Mouse (Mus musculus) forebrain, embryonic 11.5 days (tissue): Measurements from ENCODE around the gene Nop14. TPM values are rescaled to one million over a fixed set of nuclear protein-coding genes. Genes with fewer than 3 reads are reported as not detected.
"Not testable (repeated sequence)": the region's sequence is repeated elsewhere in the genome, so short reads cannot be mapped to it uniquely, and the experiment has no call there.

Source experiments
- ATAC-seq: fragments of 200-750 bp; cut with Nextera tagmentation; replicated peaks from 2 replicates; pipeline ENCODE4 v1.8.0; 2017; ENCODE audit warnings: moderate TSS enrichment; ENCODE audit not compliant: low FRiP score
- DNase-seq: peaks from one replicate; pipeline ENCODE4 v3.0.0-alpha.2; 2017; ENCODE audit warnings: low spot score
- H3K27ac ChIP-seq: fragments of 300-500 bp; sonication (generic); 2 replicates; pipeline ENCODE4 v1.5.1; 2014; ENCODE audit warnings: low read depth, low read length
- H3K27me3 ChIP-seq: fragments of 300-500 bp; sonication (generic); 2 replicates; pipeline ENCODE4 v1.6.1; 2014; ENCODE audit warnings: mild to moderate bottlenecking, low read length, mixed read lengths; ENCODE audit not compliant: control insufficient read depth, insufficient read depth
- H3K36me3 ChIP-seq: fragments of 300-500 bp; sonication (generic); 2 replicates; pipeline ENCODE4 v1.6.1; 2014; ENCODE audit warnings: mild to moderate bottlenecking, low read length, moderate library complexity, mixed read lengths; ENCODE audit not compliant: control insufficient read depth, insufficient read depth
- H3K4me1 ChIP-seq: fragments of 300-500 bp; sonication (generic); replicated peaks from 2 replicates; pipeline ENCODE4 v1.6.1; 2014; ENCODE audit warnings: low read length, mixed read lengths; ENCODE audit not compliant: control insufficient read depth, insufficient read depth
- H3K4me2 ChIP-seq: fragments of 300-500 bp; sonication (generic); 2 replicates; pipeline ENCODE4 v1.6.1; 2014; ENCODE audit warnings: low read depth, mild to moderate bottlenecking, low read length, moderate library complexity, mixed read lengths; ENCODE audit not compliant: severe bottlenecking
- H3K4me3 ChIP-seq: fragments of 300-500 bp; sonication (generic); 2 replicates; pipeline ENCODE4 v1.5.1; 2014; ENCODE audit warnings: low read depth, low read length
- H3K9ac ChIP-seq: fragments of 300-500 bp; sonication (generic); 2 replicates; pipeline ENCODE4 v1.6.1; 2014; ENCODE audit warnings: low read length
- H3K9me3 ChIP-seq: fragments of 300-500 bp; sonication (generic); 2 replicates; pipeline ENCODE4 v1.6.1; 2016; ENCODE audit warnings: low read length, mixed read lengths; ENCODE audit not compliant: control insufficient read depth
- WGBS: fragments of 180-500 bp; shearing (Covaris S2); extraction: QIAGEN DNeasy Blood & Tissue Kit; methylation state at CpG from one replicate; pipeline ENCODE4 v1.1.7; 2014; 5-methylcytosine and 5-hydroxymethylcytosine counted together
- polyA plus RNA-seq: library from polyadenylated mRNA; unstranded; fragments of >200 nt; fragmentation: Nextera tagmentation; extraction: Ambion mirVana; gene quantifications from 2 replicates; pipeline ENCODE4 v1.2.1, GENCODE M21; 2014

The Nop14 gene
- polyA plus RNA-seq, 1 experiment from 2014 or later: 33.1 TPM

- ATAC-seq (no peak), DNase-seq (no peak)
- Histone ChIP-seq H3K4me2 (no peak overlapping the region), H3K9ac (no peak overlapping the region), H3K27me3 (no peaks in the 10 kb centered on the region), H3K27ac (no peak overlapping the region), H3K4me3 (no peak overlapping the region), H3K4me1 (no peaks in the 10 kb centered on the region), H3K36me3 (peaks cover 5% of the 10 kb centered on the region), H3K9me3 (no peaks in the 10 kb centered on the region)
- WGBS: 89% methylated on average over 8 of the region's 8 CpGs
Measured at GRCm38 (mm10) chr5:34607100-34607880, 52.7 kb downstream of the Nop14 start.

DNA sequence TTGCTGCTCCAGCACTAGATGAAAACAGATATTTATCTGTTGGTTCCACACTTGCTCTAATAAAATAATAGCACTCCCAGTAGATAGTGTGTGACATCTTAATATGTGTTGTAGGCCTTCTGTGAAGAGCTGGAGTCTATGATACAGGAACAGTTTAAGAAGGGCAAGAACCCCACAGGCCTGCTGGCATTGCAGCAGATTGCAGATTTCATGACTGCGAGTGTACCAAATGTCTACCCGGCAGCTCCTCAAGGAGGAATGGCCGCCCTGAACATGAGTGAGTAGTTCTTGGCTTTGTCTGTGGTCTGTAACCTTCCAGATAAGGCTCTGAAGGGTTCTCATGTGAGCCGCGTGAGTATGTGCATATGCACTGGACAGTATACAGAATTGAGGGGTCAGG is 55.4 kb downstream of the Nop14 start:
- Histone ChIP-seq H3K4me2 (no peak overlapping the region), H3K4me3 (no peak overlapping the region), H3K9me3 (no peaks in the 10 kb centered on the region), H3K36me3 (no peaks in the 10 kb centered on the region; the same call in 1 of the 2 replicates), H3K27ac (no peak overlapping the region), H3K9ac (no peak overlapping the region), H3K27me3 (no peaks in the 10 kb centered on the region), H3K4me1 (no peaks in the 10 kb centered on the region)
- WGBS: 95% methylated on average over 5 of the region's 5 CpGs
- ATAC-seq (no peak), DNase-seq (no peak)

DNA sequence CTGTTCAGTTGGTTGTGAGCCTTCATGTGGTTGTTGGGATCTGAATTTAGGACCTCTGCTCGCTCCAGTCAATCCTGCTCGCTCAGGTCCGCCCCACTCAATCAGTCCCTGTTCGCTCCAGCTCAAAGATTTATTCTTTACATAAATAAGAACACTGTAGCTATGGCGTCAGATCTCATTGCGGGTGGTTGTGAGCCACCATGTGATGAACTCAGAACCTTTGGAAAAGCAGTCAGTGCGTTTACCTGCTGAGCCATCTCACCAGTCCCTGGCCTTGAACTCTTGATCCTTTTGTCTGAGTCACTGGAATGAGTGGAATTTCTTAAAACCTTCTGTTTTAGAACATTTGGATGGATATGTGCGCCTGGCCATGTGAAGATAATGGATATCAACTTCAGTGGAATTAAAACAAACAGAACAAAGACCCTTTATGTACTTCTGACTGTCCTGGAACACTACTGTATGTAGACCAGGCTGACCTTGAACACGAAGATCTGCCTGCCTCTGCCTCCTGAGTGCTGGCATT is 66.7 kb downstream of the Nop14 start:
- Histone ChIP-seq H3K36me3 (no peaks in the 10 kb centered on the region), H3K4me1 (peaks cover 8% of the 10 kb centered on the region), H3K27me3 (no peaks in the 10 kb centered on the region), H3K4me3 (no peak overlapping the region), H3K27ac (peak overlapping the region; percentile 65; the same call in 1 of the 2 replicates), H3K9me3 (no peaks in the 10 kb centered on the region), H3K9ac (no peak overlapping the region), H3K4me2 (no peak overlapping the region)
- 95% methylated on average over 9 of the region's 9 CpGs for WGBS
- DNase-seq (no peak), ATAC-seq (no peak)

DNA sequence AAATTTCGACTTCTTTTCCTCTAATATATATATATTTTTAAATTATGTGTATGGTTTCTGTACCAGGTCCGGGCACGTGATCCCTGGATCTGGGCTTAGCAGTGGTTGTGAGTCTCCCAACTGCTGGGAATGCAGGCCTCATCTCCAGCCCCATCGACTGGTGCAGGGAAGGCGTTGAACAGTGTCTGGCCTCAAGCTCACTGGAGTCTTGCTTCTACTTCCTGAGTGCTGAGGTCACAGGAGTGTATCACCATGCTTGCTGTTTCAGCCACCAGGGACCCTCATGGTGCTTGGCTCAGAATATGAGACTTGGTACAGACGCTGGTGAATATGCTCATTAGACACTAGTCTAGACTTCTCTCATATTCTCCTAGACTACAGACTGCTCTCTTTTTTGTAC is 67.3 kb downstream of the Nop14 start:
- H3K27me3 ChIP-seq: no peaks in the 10 kb centered on the region
- H3K27ac ChIP-seq: peak overlapping the region; percentile 65
- H3K4me3 ChIP-seq: no peak overlapping the region
- ATAC-seq: no peak
- no peaks in the 10 kb centered on the region for H3K9me3 ChIP-seq
- no peaks in the 10 kb centered on the region for H3K36me3 ChIP-seq
- H3K4me2 ChIP-seq: no peak overlapping the region
- DNase-seq: no peak
- WGBS: 91% methylated on average over 6 of the region's 6 CpGs
- H3K9ac ChIP-seq: no peak overlapping the region
- H3K4me1 ChIP-seq: peaks cover 8% of the 10 kb centered on the region

DNA sequence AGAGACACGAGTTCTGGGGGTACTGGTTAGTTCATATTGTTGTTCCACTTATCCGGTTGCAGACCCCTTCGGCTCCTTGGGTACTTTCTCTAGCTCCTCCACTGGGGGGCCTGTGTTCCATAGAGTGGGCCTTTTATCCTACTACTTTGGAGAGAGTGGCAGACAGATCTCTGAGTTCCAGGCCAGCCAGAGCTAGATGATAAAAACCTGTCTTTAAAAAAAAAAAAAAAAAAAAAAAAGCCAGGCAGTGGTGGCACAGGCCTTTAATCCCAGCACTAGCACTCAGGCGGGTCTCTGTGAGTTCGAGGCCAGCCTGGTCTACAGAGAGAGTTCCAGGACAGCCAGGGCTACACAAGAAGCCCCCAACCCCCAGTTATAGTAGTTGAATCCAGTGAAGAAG is 67.7 kb downstream of the Nop14 start:
- 56% methylated on average over 5 of the region's 5 CpGs for WGBS
- not testable (repeated sequence) for H3K4me1 ChIP-seq, DNase-seq, H3K9ac ChIP-seq, ATAC-seq, H3K27me3 ChIP-seq, H3K4me2 ChIP-seq, H3K9me3 ChIP-seq, H3K4me3 ChIP-seq, H3K36me3 ChIP-seq
- H3K27ac ChIP-seq: peak overlapping the region; percentile 65

- H3K27ac ChIP-seq: peak overlapping the region; percentile 54
- H3K9me3 ChIP-seq: no peaks in the 10 kb centered on the region
- H3K9ac ChIP-seq: no peak overlapping the region
- H3K4me1 ChIP-seq: peaks cover 8% of the 10 kb centered on the region
- no peaks in the 10 kb centered on the region for H3K27me3 ChIP-seq
- 9% methylated on average over 5 of the region's 5 CpGs for WGBS
- H3K4me2 ChIP-seq: no peak overlapping the region
- DNase-seq (peak; percentile 60), ATAC-seq (peak; percentile 80)
- no peak overlapping the region for H3K4me3 ChIP-seq
- no peaks in the 10 kb centered on the region for H3K36me3 ChIP-seq
Measured at GRCm38 (mm10) chr5:34591388-34592004, 68.5 kb downstream of the Nop14 start.

DNA sequence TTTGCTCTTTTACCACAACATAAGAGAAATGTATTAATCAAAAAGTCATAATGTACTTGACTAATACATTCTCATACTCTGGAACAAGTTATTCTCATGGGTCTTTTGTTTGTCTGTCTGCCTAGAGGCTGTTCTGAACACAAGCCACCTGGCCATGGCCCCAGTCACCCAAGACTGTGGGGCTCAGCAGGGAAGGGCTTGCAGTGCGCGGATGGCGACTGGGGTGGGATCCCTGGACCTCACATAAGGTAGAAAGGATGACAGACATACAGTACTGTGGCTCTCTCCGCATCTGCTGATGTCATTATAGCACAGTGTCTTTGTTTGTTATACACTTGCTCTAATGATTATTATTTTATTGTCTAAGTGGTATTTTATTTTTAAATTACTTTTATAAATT is 69.2 kb downstream of the Nop14 start:
- DNase-seq: no peak
- Histone ChIP-seq H3K27me3 (no peaks in the 10 kb centered on the region), H3K27ac (peak overlapping the region; percentile 73), H3K9me3 (no peaks in the 10 kb centered on the region), H3K4me3 (no peak overlapping the region), H3K9ac (no peak overlapping the region), H3K36me3 (no peaks in the 10 kb centered on the region), H3K4me1 (peaks cover 8% of the 10 kb centered on the region), H3K4me2 (no peak overlapping the region)
- 23% methylated on average over 4 of the region's 4 CpGs for WGBS
- peak; percentile 60; the same call in 1 of the 2 replicates for ATAC-seq

DNA sequence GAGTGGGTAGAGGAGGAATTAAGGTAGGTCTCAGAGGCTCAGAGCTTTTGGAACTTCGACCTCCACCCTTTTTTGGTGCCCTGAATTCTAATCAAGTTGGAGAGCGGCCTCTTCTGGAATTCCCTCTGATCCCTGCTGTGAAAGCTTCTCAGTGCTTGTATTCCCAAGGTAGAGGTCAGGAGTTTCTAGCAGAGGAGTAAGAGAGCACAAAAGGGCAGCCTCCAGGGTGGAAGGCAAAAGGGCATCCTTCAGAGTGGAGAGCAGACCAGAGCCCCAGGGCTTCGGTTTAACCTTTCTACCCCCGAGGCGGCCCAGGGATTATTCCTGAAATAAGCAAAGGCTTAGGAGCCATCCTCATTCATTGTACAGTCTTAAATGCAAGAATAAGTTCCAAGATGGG is 69.9 kb downstream of the Nop14 start:
- Histone ChIP-seq H3K4me2 (no peak overlapping the region), H3K27ac (no peak overlapping the region; the same call in 1 of the 2 replicates), H3K36me3 (no peaks in the 10 kb centered on the region), H3K4me3 (no peak overlapping the region), H3K9ac (no peak overlapping the region), H3K27me3 (no peaks in the 10 kb centered on the region), H3K4me1 (peaks cover 8% of the 10 kb centered on the region), H3K9me3 (no peaks in the 10 kb centered on the region)
- no peak for ATAC-seq
- no peak for DNase-seq
- WGBS: 3% methylated on average over 5 of the region's 5 CpGs
